Mouse (Mus musculus) limb, embryonic 12.5 days (tissue): ENCODE data around the gene Mfap4. TPM values are rescaled to one million over a fixed set of nuclear protein-coding genes. Genes with fewer than 3 reads are reported as not detected.

ENCODE experiments used
- ATAC-seq: fragments of 200-750 bp; cut with Nextera tagmentation; 2 replicates; pipeline ENCODE4 v1.8.0; 2017; ENCODE audit warnings: low read depth, moderate TSS enrichment; ENCODE audit not compliant: insufficient number of reproducible peaks, insufficient read depth, low FRiP score, low TSS enrichment
- H3K27ac ChIP-seq: fragments of 300-500 bp; sonication (generic); 2 replicates; pipeline ENCODE4 v1.5.1; 2016; ENCODE audit warnings: mild to moderate bottlenecking, moderate library complexity
- H3K27me3 ChIP-seq: fragments of 300-500 bp; sonication (generic); 2 replicates; pipeline ENCODE4 v1.6.1; 2016; ENCODE audit warnings: mild to moderate bottlenecking, moderate library complexity
- H3K36me3 ChIP-seq: fragments of 300-500 bp; sonication (generic); 2 replicates; pipeline ENCODE4 v1.6.1; 2016; ENCODE audit warnings: mild to moderate bottlenecking, moderate library complexity
- H3K4me1 ChIP-seq: fragments of 300-500 bp; sonication (generic); replicated peaks from 2 replicates; pipeline ENCODE4 v1.6.1; 2016
- H3K4me2 ChIP-seq: fragments of 300-500 bp; sonication (generic); 2 replicates; pipeline ENCODE4 v1.6.1; 2016; ENCODE audit warnings: mild to moderate bottlenecking, moderate library complexity
- H3K4me3 ChIP-seq: fragments of 300-500 bp; sonication (generic); replicated peaks from 2 replicates; pipeline ENCODE4 v1.5.1; 2016; ENCODE audit warnings: mild to moderate bottlenecking
- H3K9ac ChIP-seq: fragments of 300-500 bp; sonication (generic); replicated peaks from 2 replicates; pipeline ENCODE4 v1.6.1; 2016; ENCODE audit warnings: mild to moderate bottlenecking, moderate library complexity
- H3K9me3 ChIP-seq: fragments of 300-500 bp; sonication (generic); 2 replicates; pipeline ENCODE4 v1.6.1; 2016; ENCODE audit warnings: mild to moderate bottlenecking, moderate library complexity
- WGBS: fragments of 180-500 bp; shearing (Covaris S2); methylation state at CpG from one replicate; pipeline ENCODE4 v1.1.7; 2016; 5-methylcytosine and 5-hydroxymethylcytosine counted together
- polyA plus RNA-seq: library from polyadenylated mRNA; unstranded; fragments of >200 nt; fragmentation: Nextera tagmentation; extraction: Ambion mirVana; gene quantifications from 2 replicates; pipeline ENCODE4 v1.2.1, GENCODE M21; 2016

The Mfap4 gene
- polyA plus RNA-seq, 1 experiment from 2014 or later = 198 TPM

DNA sequence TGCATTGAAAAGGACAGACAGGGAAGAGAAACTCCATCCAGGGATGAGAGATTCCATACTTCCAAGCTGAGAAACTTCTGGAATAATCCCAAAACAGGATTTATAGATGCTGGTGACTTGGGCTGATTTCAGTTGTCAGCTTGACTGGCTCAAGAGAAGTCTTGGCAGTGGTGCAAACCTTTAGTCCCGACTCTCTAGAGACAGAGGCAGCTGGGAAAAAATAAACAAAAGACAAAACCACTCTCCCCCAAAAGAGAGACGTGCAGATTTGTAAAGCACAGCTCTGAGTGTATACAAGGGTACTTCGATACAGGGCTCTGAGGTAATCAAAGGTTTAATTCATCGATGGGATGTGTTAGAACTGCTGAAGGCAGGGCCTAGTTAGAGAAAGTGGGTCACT, 19.8 kb upstream of the Mfap4 start:
- 78% methylated on average over 4 of the region's 4 CpGs for WGBS
- ATAC-seq = no peak
- no peaks in the 10 kb centered on the region for H3K36me3 ChIP-seq

DNA sequence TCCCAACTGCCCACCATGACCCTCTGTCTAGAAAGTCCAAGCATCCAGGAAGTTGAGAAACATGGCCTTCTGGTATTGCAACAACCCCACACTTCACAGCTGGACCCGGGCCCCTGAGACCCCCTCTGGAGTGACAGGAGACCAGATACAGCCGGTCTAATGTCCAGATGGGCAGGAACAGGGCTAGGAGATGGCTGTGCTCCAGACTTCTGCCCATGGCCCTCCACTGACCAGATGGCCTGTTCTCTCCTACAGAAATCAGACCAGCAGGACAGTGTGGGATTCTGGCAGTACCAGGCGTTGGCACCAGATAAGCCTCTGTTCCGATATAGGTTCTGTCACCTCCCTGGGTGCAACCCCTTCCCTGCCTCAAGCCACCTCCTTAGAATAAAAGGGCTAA, 16.7 kb upstream of the Mfap4 start:
- H3K27me3 ChIP-seq = no peaks in the 10 kb centered on the region
- H3K27ac ChIP-seq = no peak overlapping the region
- ATAC-seq = no peak
- no peak overlapping the region for H3K4me2 ChIP-seq
- peaks cover 5% of the 10 kb centered on the region; the same call in 1 of the 2 replicates for H3K4me1 ChIP-seq
- no peaks in the 10 kb centered on the region for H3K36me3 ChIP-seq
- 85% methylated on average over 4 of the region's 4 CpGs for WGBS
- no peak overlapping the region for H3K4me3 ChIP-seq
- no peaks in the 10 kb centered on the region for H3K9me3 ChIP-seq
- H3K9ac ChIP-seq = no peak overlapping the region

More for the DNA sequence above, 19.8 kb upstream of the Mfap4 start:
- H3K9ac ChIP-seq = no peak overlapping the region
- H3K27ac ChIP-seq = no peak overlapping the region
- H3K9me3 ChIP-seq = peaks cover 1% of the 10 kb centered on the region; the same call in 1 of the 2 replicates
- H3K27me3 ChIP-seq = no peaks in the 10 kb centered on the region
- H3K4me3 ChIP-seq = no peak overlapping the region
- no peaks in the 10 kb centered on the region for H3K4me1 ChIP-seq
- H3K4me2 ChIP-seq = no peak overlapping the region

GRCm38 (mm10) chr11:61469317-61469917, 15.8 kb upstream of the Mfap4 start:
- H3K9ac ChIP-seq = no peak overlapping the region
- no peak for ATAC-seq
- no peaks in the 10 kb centered on the region for H3K36me3 ChIP-seq
- no peak overlapping the region for H3K4me3 ChIP-seq
- no peak overlapping the region for H3K27ac ChIP-seq
- no peak overlapping the region for H3K4me2 ChIP-seq
- H3K9me3 ChIP-seq = no peaks in the 10 kb centered on the region
- 69% methylated on average over 7 of the region's 7 CpGs for WGBS
- no peaks in the 10 kb centered on the region for H3K27me3 ChIP-seq
- H3K4me1 ChIP-seq = peaks cover 5% of the 10 kb centered on the region; the same call in 1 of the 2 replicates

- no peak for ATAC-seq
- Histone ChIP-seq H3K4me2 (no peak overlapping the region), H3K4me3 (no peak overlapping the region), H3K27me3 (no peaks in the 10 kb centered on the region), H3K4me1 (peaks cover 5% of the 10 kb centered on the region; the same call in 1 of the 2 replicates), H3K9ac (no peak overlapping the region), H3K9me3 (no peaks in the 10 kb centered on the region), H3K36me3 (no peaks in the 10 kb centered on the region), H3K27ac (no peak overlapping the region)
These were observed 14.4 kb upstream of the Mfap4 start for GRCm38 (mm10) chr11:61470880-61471279.

GRCm38 (mm10) chr11:61473630-61474029, 11.6 kb upstream of the Mfap4 start:
- no peak for ATAC-seq

DNA sequence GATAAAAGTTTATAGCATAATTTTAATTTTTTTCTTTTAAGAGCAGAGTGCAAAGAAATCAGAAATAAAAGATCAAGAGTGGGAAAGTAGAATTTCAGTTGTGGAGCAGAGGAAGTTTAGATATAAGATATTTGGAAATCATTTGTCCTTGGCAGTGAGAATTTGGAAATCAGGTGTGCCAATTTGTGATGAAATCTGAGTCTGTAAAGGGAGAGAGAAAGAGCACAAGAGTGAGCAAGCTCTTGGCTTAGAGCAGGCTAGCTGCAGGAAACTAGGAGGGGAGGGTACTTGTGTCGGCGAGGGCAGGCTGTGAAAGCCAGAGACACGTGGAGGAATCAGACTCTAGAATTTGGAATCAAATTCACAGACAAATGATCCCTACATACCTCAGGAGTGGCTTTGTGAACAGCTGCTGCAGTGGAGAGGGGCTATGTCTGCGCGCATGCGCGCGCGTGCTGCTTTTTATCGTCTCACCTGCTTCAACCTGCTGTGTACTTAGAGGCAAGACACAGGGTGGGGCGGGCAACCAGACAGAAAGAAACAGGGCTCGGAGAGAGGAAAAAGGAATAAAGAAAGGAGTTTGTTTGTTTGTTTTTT, 8.3 kb upstream of the Mfap4 start:
- H3K4me2 ChIP-seq = peak overlapping the region; percentile 13
- H3K27ac ChIP-seq = no peak overlapping the region
- no peak overlapping the region for H3K4me3 ChIP-seq
- no peaks in the 10 kb centered on the region for H3K36me3 ChIP-seq
- H3K9ac ChIP-seq = no peak overlapping the region
- 43% methylated on average over 12 of the region's 12 CpGs for WGBS
- peaks cover 18% of the 10 kb centered on the region for H3K4me1 ChIP-seq
- no peak for ATAC-seq
- H3K9me3 ChIP-seq = no peaks in the 10 kb centered on the region
- no peaks in the 10 kb centered on the region for H3K27me3 ChIP-seq

More at GRCm38 (mm10) chr11:61473630-61474029, 11.6 kb upstream of the Mfap4 start:
- H3K27ac ChIP-seq = no peak overlapping the region
- no peak overlapping the region for H3K4me3 ChIP-seq
- H3K4me1 ChIP-seq = peaks cover 10% of the 10 kb centered on the region
- no peak overlapping the region for H3K4me2 ChIP-seq
- WGBS = 67% methylated on average over 4 of the region's 4 CpGs
- no peaks in the 10 kb centered on the region for H3K9me3 ChIP-seq
- H3K27me3 ChIP-seq = no peaks in the 10 kb centered on the region
- no peaks in the 10 kb centered on the region for H3K36me3 ChIP-seq
- no peak overlapping the region for H3K9ac ChIP-seq

DNA sequence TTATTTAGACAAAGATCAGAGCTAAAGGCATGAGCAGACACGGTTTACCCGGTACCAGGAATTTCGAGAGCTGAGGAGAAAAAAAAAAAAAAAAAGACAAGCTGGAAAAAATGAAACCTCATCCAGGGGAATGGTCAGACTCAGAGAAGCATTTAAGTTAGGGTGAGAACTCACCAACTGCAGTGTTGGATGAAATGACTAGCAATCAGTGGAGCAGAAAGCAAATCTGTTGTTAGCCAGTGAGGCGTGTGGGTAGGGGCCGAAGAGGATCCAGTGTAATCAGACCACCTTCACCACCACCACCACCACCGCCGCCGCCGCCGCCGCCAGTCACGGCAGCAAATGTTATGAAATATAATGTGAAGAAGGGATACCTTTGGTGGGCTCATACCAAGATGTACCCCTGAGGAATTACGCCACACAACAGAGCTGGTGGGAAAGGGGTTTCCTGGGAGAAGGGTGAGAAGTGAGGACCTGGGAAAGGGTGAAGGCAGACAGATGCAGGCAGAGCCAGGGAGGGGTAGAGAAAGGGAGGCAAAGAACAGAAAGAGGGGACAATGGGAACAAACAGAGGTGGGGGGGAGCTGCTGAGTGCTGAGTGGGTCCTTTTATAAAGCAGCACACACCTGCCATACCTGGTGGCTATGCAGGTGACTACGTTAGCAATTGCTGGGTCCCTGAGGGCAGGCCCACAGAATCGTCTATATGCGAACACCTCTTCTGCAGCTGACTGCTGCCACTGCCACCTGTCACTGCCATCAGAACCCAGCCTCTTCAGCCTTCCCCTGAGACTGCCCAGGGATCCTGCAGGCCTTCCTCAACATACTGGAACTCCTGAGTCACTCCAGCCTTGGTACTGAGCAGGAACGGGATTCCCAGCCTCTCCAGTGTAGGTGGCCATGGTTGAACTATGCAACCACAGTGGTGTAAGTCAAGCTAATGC, 7.4 kb upstream of the Mfap4 start:
- Histone ChIP-seq H3K4me2 (no peak overlapping the region), H3K36me3 (no peaks in the 10 kb centered on the region), H3K4me1 (peaks cover 21% of the 10 kb centered on the region), H3K9me3 (no peaks in the 10 kb centered on the region), H3K27ac (no peak overlapping the region), H3K27me3 (no peaks in the 10 kb centered on the region), H3K4me3 (no peak overlapping the region), H3K9ac (no peak overlapping the region)
- no peak for ATAC-seq
- WGBS = 69% methylated on average over 17 of the region's 17 CpGs

DNA sequence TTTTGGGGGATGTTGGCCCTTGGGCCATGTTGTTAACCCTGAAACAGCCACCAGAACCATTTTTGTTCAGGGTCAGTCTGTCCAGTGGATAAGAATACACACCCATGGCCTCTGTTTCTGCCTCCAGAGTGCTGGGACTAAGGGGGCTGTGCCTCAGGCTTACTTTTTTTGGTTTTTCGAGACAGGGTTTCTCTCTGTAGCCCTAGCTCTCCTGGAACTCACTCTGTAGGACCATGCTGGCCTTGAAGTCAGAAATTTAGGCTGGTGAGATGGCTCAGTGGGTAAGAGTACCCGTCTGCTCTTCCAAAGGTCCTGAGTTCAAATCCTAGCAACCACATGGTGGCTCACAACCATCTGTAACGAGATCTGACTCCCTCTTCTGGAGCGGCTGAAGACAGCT, 6.4 kb upstream of the Mfap4 start:
- Histone ChIP-seq H3K27me3 (no peaks in the 10 kb centered on the region), H3K9me3 (no peaks in the 10 kb centered on the region), H3K27ac (no peak overlapping the region), H3K4me3 (no peak overlapping the region), H3K4me1 (peaks cover 31% of the 10 kb centered on the region), H3K4me2 (no peak overlapping the region), H3K9ac (no peak overlapping the region), H3K36me3 (no peaks in the 10 kb centered on the region)
- no peak for ATAC-seq
- 86% methylated on average over 4 of the region's 4 CpGs for WGBS

- Histone ChIP-seq H3K4me2 (no peak overlapping the region), H3K9ac (0 out of 2 replicates have a peak overlapping the region, but pooled peaks have one; percentile 23), H3K27ac (peak overlapping the region; percentile 35; the same call in 1 of the 2 replicates), H3K4me1 (peaks cover 47% of the 10 kb centered on the region), H3K4me3 (no peak overlapping the region), H3K36me3 (peaks cover under 1% of the 10 kb centered on the region; the same call in 1 of the 2 replicates), H3K27me3 (no peaks in the 10 kb centered on the region), H3K9me3 (no peaks in the 10 kb centered on the region)
- WGBS = 56% methylated on average over 9 of the region's 9 CpGs
- ATAC-seq = no peak
These were observed 3.8 kb upstream of the Mfap4 start for GRCm38 (mm10) chr11:61481239-61482090.

GRCm38 (mm10) chr11:61483226-61483845, 1.9 kb upstream of the Mfap4 start:
- Histone ChIP-seq H3K9ac (no peak overlapping the region), H3K27ac (peak overlapping the region; percentile 100), H3K4me2 (no peak overlapping the region), H3K4me1 (peaks cover 60% of the 10 kb centered on the region), H3K9me3 (no peaks in the 10 kb centered on the region), H3K27me3 (no peaks in the 10 kb centered on the region), H3K36me3 (peaks cover 19% of the 10 kb centered on the region), H3K4me3 (no peak overlapping the region)
- ATAC-seq = no peak
- 22% methylated on average over 13 of the region's 13 CpGs for WGBS
